Mouse (Mus musculus): ENCODE results near the gene Ets1. TPM values are rescaled to one million over a fixed set of nuclear protein-coding genes. Genes with fewer than 3 reads are reported as not detected.

The Ets1 gene
- polyA plus RNA-seq, 1 experiment from 2014 or later: 48.3 TPM

DNA sequence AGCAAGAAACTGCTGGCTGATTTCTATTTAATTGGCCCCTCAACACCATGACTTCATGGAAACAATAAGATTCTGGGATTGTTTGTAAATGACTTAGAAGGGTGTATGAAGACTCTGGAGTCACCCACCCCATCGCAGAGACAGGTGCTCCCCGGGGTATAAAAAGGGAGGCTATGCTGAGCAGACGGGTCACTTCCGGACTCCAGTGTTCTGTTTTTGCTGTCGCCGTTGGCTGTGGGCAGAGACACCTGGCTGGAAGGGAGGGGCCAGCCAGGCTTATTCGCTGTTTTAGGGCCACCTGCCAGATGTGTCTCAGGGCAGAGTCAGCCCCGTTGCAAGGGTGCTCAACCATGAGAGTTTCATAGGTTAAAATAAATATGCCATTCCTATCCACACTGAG, 111.6 kb downstream of the Ets1 start:
- POLR2A ChIA-PET: no interaction called here
- no peaks in the 10 kb centered on the region for H3K27me3 ChIP-seq
- DNase-seq (ENCODE audit: low read depth, low spot score) (no peak), ATAC-seq (no peak)
- no peak for TF ChIP-seq CTCF (IDR thresholded peaks at IDR 0.05)
- in situ Hi-C loops (cut with MboI; ENCODE audit: low pct_unique_long_range_greater_than_20kb): no loop called here
- CTCF ChIA-PET: no interaction called here

DNA sequence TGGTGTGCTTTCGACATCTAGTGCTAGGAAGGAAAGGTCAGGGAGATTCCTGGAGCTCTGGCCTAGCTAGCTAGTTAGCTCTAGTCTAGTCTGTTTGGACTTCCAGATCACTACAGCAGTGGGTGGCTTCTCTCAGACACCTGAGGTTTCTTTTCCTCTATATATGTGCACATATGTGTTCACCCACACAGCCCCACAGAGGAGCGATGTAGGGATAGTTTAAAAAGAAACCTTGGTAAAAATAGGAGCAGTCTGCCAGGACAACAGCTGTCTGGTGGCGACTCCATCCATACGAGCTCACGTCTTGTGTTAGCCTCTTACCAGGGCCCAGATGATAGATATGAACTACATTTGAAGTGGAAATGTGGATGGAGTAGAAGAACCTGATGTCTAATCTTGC, 112.5 kb downstream of the Ets1 start:
- DNase-seq (ENCODE audit: low read depth, low spot score) (no peak), ATAC-seq (no peak)
- CTCF ChIA-PET: no interaction called here
- POLR2A ChIA-PET: interaction anchor here (0.6 kb wide), 1 partner anchor 20 kb away, joined by 3 read pairs; no protein-coding TSS in a partner anchor
- H3K27me3 ChIP-seq: no peaks in the 10 kb centered on the region
- in situ Hi-C loops (cut with MboI; ENCODE audit: low pct_unique_long_range_greater_than_20kb): no loop called here
- no peak for TF ChIP-seq CTCF (IDR thresholded peaks at IDR 0.05)

DNA sequence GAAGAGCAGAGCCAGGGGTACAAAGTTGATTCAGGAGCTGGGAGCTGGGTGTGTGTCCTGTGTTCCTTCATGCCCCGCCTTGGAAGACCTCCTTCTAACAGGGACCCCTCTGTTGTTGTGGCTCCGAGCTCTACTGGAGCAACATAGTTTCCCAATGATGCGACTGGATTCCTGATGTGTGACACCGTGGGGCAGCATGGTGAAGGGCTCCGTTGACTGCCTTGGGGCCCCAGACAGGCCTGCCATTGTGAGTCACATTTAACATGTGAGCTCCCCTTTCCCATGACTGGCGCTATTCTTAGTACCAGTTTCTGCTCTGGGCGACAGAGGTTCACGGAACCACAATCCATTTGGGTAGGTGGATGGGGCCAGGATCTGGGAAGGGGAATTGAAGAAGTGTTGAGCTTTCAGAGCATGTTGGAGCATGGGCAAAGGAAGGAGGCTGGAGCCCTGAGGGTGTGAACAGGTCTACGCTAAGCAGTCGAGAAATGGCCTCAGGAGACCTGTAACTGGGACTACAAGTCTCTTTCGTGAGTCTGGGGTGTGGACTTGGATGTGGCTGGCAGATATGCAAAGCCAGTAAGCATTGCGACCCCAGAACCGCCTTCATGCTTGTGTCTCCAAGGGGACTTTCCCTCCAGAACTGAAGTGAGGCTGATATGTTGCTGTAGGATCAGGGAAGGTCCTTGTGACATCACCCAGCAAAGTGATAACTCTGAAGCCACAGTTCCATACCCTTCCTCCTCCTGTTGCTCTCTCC, 113.9 kb downstream of the Ets1 start:
- ATAC-seq (peak; percentile 74), DNase-seq (ENCODE audit: low read depth, low spot score) (peak; percentile 49)
- no peak for TF ChIP-seq CTCF (IDR thresholded peaks at IDR 0.05)
- in situ Hi-C loops (cut with MboI; ENCODE audit: low pct_unique_long_range_greater_than_20kb): no loop called here
- ChIA-PET CTCF (interaction anchor here (1.4 kb wide), 1 partner anchor 159 kb away, joined by 3 read pairs; no protein-coding TSS in a partner anchor), POLR2A (no interaction called here)
- no peaks in the 10 kb centered on the region for H3K27me3 ChIP-seq

DNA sequence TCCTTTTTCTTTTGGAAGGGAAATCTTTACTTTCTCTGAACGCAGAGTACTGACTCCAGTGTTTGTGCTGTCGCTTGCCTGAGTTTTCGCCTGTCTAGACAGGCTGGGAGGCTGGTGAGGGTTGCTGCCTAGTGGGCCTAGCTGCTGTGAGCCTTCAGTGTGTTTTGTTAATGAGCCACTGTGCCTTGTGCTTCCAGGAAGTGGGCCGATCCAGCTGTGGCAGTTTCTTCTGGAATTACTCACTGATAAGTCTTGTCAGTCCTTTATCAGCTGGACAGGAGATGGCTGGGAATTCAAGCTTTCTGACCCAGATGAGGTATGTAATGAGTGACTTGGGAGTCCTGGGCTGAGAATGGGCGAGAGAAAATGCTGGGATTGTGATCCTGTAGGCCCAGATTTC, 116.6 kb downstream of the Ets1 start:
- POLR2A ChIA-PET: no interaction called here
- ATAC-seq: no peak
- CTCF ChIA-PET: interaction anchor here (1.1 to 1.5 kb wide), 2 partner anchors 9 to 23 kb away, joined by 3 read pairs; no protein-coding TSS in a partner anchor
- H3K27me3 ChIP-seq: no peaks in the 10 kb centered on the region
- DNase-seq (ENCODE audit: low read depth, low spot score): no peak
- no peak for TF ChIP-seq CTCF (IDR thresholded peaks at IDR 0.05)
- in situ Hi-C loops (cut with MboI; ENCODE audit: low pct_unique_long_range_greater_than_20kb): no loop called here

DNA sequence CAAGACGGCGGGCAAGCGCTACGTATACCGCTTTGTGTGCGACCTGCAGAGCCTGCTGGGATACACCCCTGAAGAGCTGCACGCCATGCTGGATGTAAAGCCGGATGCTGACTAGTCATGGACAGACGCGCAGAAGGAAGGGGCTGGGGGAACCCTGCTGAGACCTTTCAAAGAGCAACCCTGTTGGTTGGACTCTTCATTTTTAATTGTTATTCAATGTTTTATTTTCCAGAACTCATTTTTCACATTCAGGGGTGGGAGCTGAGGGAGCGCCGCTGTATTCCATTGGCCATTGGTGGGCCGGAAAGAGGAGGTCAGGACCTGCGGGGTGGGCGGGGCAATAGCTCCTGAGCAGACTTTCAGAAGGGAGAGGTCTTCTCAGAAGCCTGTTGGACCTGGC, 118.3 kb downstream of the Ets1 start:
- ChIA-PET CTCF (no interaction called here), POLR2A (no interaction called here)
- in situ Hi-C loops (cut with MboI; ENCODE audit: low pct_unique_long_range_greater_than_20kb): no loop called here
- ATAC-seq: no peak
- no peak for DNase-seq (ENCODE audit: low read depth, low spot score)
- TF ChIP-seq CTCF (IDR thresholded peaks at IDR 0.05): no peak
- H3K27me3 ChIP-seq: no peaks in the 10 kb centered on the region

DNA sequence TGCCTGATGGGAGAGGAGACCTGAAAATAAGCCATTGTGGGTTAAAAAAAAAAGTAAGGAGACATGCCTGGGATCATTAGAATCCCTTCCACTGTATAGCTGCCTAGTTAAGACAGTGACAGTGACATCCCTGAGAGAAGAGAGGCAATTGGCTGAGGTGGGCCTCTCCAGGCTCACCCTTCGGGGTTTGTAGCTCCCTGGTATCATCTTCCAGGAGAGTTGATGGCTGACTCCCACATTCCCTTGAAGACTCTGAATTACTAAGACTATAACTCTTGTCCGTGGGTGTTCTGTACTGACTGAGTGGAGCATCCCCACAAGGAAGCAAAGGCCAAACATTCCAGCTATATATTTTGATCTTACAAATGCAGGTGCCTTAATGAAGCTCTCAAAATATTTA, 120.0 kb downstream of the Ets1 start:
- DNase-seq (ENCODE audit: low read depth, low spot score) (no peak), ATAC-seq (no peak)
- no peaks in the 10 kb centered on the region for H3K27me3 ChIP-seq
- POLR2A ChIA-PET: no interaction called here
- TF ChIP-seq CTCF (IDR thresholded peaks at IDR 0.05): no peak
- in situ Hi-C loops (cut with MboI; ENCODE audit: low pct_unique_long_range_greater_than_20kb): no loop called here
- CTCF ChIA-PET: no interaction called here

DNA sequence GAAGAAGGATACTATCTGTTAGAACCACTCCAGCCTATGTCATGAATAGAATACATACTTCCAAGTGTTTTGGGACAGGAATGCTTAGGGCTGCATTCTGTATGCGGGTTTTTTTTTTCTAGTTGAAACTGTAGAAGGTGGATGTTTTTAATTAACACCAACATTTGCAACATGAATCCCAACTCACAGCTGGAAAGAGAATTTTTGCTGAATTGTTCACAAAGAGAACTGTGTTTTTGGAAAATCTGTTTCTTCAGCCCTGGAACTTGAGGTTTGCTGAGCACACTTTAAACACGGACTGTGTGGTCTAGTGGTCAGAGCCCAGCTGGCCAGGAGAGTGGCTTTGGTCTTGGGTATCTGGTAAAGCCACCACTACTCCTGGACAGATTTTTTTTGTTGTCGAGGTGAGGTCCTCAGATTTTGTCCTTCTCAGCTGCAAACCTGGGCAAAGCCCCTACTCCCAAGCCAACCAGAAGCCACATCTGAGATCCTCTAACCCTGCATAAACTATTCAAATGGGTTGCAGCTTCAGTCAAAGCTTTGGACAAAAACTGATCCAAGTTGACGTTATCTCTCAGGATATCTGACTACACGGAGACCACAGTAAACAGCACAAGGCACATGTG, 122.4 kb downstream of the Ets1 start:
- H3K27me3 ChIP-seq: no peaks in the 10 kb centered on the region
- no peak for TF ChIP-seq CTCF (IDR thresholded peaks at IDR 0.05)
- ATAC-seq (no peak), DNase-seq (ENCODE audit: low read depth, low spot score) (no peak)
- POLR2A ChIA-PET: no interaction called here
- CTCF ChIA-PET: no interaction called here
- in situ Hi-C loops (cut with MboI; ENCODE audit: low pct_unique_long_range_greater_than_20kb): no loop called here

DNA sequence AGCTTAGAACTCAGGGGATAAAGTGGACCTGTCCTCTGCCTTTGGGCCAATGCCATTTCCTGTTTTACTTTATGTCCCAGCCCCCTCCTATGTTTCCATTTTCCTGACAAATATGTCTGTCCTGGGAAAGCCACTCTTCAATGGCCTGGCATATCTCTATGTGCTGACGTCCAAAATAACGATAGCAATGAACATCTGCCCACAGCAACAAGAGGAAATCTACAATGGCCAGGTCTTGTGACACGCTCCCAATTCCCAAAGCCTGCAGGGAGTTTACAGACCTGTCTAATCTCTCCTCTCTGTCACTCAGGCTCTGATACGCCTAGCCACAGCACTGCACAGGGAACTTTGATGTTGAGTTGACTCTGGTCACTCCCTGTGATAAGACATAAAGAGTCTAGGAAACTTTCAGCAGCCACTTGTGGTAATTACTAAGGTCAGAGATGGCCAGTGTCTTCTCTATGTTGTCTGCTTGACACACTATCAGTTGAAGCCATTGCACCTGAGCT, 124.7 kb downstream of the Ets1 start:
- in situ Hi-C loops (cut with MboI; ENCODE audit: low pct_unique_long_range_greater_than_20kb): no loop called here
- TF ChIP-seq CTCF (IDR thresholded peaks at IDR 0.05): no peak
- DNase-seq (ENCODE audit: low read depth, low spot score) (no peak), ATAC-seq (no peak)
- H3K27me3 ChIP-seq: no peaks in the 10 kb centered on the region
- POLR2A ChIA-PET: no interaction called here
- CTCF ChIA-PET: interaction anchor here (0.8 kb wide), 1 partner anchor 9 kb away, joined by 3 read pairs; no protein-coding TSS in a partner anchor

DNA sequence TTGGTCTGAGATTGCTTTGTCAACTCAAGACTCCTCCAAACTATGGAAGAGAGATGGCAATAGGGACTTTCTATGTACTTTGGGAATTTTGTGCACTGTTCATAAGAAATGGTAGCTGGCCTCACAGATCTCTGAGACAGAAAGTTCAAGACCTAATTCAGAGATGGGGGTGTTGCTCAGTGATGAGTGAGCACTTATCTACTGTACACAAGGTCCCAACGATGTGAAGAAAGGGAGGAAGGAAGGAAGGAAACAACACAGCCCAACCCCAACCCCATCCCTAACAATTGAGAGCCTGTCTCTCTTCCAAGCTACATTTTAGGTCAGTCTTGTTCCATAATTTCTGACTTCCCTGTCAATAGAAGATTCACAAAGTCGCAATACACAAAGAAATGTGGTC, 125.3 kb downstream of the Ets1 start:
- in situ Hi-C loops (cut with MboI; ENCODE audit: low pct_unique_long_range_greater_than_20kb): no loop called here
- POLR2A ChIA-PET: no interaction called here
- DNase-seq (ENCODE audit: low read depth, low spot score) (no peak), ATAC-seq (no peak)
- CTCF ChIA-PET: interaction anchor here (0.8 kb wide), 1 partner anchor 9 kb away, joined by 3 read pairs; no protein-coding TSS in a partner anchor
- no peaks in the 10 kb centered on the region for H3K27me3 ChIP-seq
- TF ChIP-seq CTCF (IDR thresholded peaks at IDR 0.05): no peak

DNA sequence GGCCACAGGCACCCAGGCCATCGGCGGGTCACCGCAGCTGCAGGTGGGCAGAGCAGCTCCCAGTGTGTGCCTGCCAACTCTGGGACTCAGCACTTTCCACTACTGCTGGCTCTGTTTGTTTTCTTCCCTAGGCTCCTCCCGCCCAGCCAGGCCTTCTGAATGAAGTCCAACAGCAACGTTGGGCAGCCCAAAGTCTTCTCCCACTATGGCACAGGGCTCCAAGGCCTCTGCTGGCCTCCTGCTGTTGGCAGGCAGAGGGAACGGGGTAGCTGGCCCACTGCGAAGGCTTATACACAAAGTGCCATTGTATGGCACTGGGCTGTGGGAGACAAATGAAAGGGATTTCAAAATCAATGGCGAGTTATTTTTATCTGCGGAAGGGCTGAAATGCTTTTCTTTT, 128.4 kb downstream of the Ets1 start:
- ChIA-PET CTCF (no interaction called here), POLR2A (no interaction called here)
- in situ Hi-C loops (cut with MboI; ENCODE audit: low pct_unique_long_range_greater_than_20kb): no loop called here
- no peak for ATAC-seq
- no peaks in the 10 kb centered on the region for H3K27me3 ChIP-seq
- no peak for TF ChIP-seq CTCF (IDR thresholded peaks at IDR 0.05)
- DNase-seq (ENCODE audit: low read depth, low spot score): no peak

DNA sequence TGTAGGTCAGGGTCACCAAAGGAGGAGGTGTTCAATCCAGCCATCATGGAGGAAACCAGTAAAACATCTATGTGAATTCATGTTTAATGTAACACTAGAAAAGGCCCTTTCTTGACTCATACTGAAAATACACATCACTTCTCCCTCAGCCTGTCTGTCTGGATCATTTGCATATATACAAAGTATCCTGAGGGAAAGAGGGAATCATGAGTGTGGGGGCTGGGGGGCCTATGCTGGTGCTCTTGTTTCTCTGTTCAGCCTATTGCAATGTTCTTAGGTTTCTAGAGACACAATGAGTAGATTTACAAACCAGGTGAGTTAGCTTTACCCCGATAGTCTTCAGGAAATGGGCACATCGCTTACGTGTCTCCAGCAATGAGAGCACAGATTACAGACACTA, 129.1 kb downstream of the Ets1 start:
- H3K27me3 ChIP-seq: no peaks in the 10 kb centered on the region
- TF ChIP-seq CTCF (IDR thresholded peaks at IDR 0.05): no peak
- in situ Hi-C loops (cut with MboI; ENCODE audit: low pct_unique_long_range_greater_than_20kb): no loop called here
- ChIA-PET CTCF (no interaction called here), POLR2A (no interaction called here)
- DNase-seq (ENCODE audit: low read depth, low spot score): no peak
- no peak for ATAC-seq
